Mouse (Mus musculus): ENCODE results near the gene Bmpr1b. TPM values are rescaled to one million over a fixed set of nuclear protein-coding genes. Genes with fewer than 3 reads are reported as not detected.
"Not testable (repeated sequence)": the region's sequence is repeated elsewhere in the genome, so short reads cannot be mapped to it uniquely, and the experiment has no call there.

Bmpr1b gene
- not detected in 2 replicates for total RNA-seq (2017)

DNA sequence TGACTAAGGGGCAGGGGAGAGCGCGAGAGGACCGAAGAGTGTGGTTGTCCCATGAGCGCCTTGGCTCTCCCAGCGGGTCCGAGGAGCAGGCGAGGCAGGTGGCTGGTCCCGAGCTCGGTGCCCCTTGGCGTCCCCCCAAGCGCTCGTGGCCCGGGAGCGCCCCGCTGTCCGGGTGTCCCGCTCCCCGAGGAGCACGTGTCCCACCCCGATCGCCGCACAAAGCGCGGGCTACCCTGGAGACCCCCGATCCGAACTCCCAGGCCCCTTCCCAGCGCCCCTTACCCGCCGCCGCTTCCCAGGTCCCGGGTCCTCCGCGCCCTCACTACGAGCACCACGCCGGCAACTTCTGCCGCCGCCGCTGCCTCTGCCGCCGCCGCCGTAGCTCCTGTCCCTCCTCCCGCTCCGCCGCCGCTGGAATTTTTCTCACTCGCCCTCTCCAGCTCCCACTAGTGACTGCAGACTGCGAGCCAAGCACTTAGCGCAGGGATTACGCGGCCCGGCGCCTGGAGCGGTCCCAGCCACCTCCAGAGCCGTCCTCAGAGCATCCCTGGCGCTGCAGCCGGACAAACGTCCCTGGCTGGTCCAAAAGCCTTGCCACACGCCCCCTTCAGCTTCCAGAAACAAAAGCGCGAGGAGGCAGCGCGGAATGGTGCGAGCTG is at the start of gene Bmpr1b:
TSS of gene Bmpr1b (minus strand) at position 563 of the 659 bp plus-strand sequence.
- ATAC-seq (replicated peaks in 1 of 2; ENCODE audit: insufficient read depth in 1 of 2, low FRiP score in 2 of 2, low TSS enrichment in 1 of 2, low read depth in 1 of 2, poor library complexity in 2 of 2, severe bottlenecking in 2 of 2) = peak; percentile 30 to 44; a peak in 2 of 4 replicates

DNA sequence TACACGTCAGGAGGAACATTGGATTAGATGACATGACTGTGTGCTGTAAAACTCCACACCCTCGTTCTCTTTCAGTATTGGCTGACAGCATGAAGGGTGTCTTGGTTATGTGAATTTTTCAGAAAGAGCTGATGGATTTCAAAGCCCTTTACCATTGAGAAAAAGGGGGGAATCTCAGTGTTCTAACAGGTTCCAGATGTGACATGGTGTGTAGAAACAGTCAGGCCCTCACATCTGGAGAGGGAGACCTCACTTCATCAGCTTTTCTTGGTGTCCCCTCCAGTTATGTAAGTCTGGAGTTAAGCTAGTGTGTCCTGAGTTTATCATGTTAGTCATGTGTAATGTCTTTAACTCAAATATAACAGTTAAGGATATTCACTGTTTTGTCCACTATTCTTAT is 43.6 kb upstream of the Bmpr1b start:
- no peak for ATAC-seq (replicated peaks in 1 of 2; ENCODE audit: insufficient read depth in 1 of 2, low FRiP score in 2 of 2, low TSS enrichment in 1 of 2, low read depth in 1 of 2, poor library complexity in 2 of 2, severe bottlenecking in 2 of 2)

DNA sequence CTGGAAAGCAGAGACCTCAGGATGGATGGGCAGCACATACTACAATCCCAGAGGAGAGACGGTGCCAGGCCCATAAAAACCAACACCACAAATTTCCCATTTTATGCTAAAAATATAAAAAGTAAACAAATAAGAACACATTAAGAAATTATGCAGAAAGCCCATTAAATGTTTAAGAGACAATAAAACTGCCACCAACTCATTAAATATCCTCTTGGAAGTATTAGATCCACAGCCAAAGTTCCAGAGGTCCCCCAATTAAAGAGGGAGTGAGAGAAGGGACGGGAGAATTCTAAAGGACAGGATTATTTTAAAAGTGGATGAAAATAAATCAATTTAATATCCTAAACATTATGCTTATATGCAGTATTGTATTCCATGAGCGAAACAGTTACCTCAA is 43.0 kb upstream of the Bmpr1b start:
- no peak for ATAC-seq (replicated peaks in 1 of 2; ENCODE audit: insufficient read depth in 1 of 2, low FRiP score in 2 of 2, low TSS enrichment in 1 of 2, low read depth in 1 of 2, poor library complexity in 2 of 2, severe bottlenecking in 2 of 2)

DNA sequence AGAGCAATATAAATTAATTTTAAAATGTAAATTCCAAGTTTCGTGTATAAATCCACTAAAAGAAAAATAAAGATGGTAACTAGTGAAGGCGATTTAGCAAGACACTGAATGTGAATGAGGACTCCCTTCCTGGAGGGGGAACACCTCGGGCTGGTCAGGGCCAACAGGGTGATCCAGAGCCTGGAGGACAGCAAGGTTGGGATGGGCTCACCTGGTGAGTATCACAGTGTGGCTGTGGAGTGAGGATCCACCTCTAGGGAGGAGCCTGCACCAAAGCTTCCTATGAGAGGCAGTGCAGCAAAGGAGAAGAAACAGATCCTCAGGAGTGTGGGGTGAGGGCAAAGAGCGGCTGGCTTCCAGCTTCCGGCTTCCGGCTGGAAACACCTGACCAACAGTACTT is 40.8 kb upstream of the Bmpr1b start:
- no peak for ATAC-seq (replicated peaks in 1 of 2; ENCODE audit: insufficient read depth in 1 of 2, low FRiP score in 2 of 2, low TSS enrichment in 1 of 2, low read depth in 1 of 2, poor library complexity in 2 of 2, severe bottlenecking in 2 of 2)

DNA sequence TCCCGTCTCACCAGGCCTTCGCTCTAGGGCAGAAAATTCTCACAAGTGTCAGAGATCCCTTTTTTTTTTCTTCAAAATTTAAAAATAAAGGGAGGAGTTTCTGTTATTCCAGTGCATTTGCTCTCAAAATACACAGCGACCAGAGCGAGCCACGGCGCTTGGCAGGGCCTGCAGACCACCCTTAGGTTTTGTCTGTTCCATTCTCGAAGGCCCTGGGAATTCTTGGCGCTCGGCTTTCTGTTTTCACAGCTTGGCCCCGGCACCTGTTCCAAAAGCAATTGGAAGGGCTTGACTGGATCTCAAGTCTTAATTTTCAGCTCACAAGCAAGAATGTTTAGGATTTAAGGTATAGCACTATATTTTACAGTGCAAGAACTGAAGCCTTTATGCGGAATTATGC is 39.8 kb upstream of the Bmpr1b start:
- no peak for ATAC-seq (replicated peaks in 1 of 2; ENCODE audit: insufficient read depth in 1 of 2, low FRiP score in 2 of 2, low TSS enrichment in 1 of 2, low read depth in 1 of 2, poor library complexity in 2 of 2, severe bottlenecking in 2 of 2)

DNA sequence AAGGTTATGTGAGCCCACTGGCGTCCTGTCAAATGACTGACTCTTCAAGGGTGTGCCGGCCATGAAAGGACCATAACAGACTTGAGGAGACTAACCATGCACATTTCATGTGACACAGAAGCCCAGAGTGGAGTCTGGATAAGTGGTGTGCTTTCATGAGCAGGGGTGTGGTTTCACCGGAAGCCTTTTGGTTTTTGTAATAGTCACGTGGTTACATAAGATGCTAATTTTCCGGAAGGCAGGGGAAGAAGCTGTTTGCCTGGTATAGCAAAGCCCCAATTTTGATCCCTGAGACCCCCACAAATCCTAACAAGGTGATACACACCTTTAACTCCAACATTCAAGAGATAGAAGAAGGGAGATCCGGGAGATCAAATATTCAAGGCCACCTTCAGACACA is 38.3 kb upstream of the Bmpr1b start:
- ATAC-seq (replicated peaks in 1 of 2; ENCODE audit: insufficient read depth in 1 of 2, low FRiP score in 2 of 2, low TSS enrichment in 1 of 2, low read depth in 1 of 2, poor library complexity in 2 of 2, severe bottlenecking in 2 of 2) = 0 out of 4 replicates have a peak, but pooled peaks of 1 of the 2 experiments have one; percentile 12

DNA sequence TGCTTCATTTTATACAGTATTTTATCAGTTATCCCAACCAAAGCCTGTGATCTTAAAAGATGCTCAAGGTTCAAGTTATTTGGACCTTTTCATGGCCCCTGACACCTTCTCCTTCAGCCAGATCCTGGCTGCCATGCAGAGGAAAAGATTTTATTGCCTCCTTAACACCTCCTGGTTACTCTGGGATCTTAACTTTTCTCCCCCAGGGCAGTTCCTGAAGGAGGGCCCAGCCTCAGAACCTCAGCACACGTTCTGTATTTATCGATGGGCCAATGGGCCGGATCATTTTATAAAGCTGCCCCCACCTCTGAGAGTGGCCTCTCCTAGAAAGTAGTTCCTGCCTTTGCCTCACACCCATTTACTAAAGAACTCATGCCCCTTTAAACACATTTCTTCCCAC is 37.1 kb upstream of the Bmpr1b start:
- no peak for ATAC-seq (replicated peaks in 1 of 2; ENCODE audit: insufficient read depth in 1 of 2, low FRiP score in 2 of 2, low TSS enrichment in 1 of 2, low read depth in 1 of 2, poor library complexity in 2 of 2, severe bottlenecking in 2 of 2)

DNA sequence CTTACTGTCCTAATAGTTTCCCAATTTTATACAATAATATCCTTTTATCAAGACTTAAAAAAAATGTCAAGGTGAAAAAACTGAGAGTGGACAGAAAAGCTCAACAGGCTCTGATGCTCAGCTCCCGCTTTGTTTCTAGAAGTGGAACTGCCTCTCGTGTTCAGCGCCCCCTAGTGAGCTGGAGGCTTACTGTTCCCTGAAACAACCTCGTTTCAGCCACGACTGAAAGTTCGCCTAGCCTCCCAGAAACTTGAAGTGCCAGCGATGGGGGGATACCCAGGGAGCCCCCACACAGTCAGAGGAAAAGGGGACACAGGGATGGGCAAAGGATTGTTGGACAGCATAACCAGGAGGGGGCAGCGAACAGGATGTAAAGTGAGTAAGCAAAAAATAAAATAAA is 26.9 kb upstream of the Bmpr1b start:
- no peak for ATAC-seq (replicated peaks in 1 of 2; ENCODE audit: insufficient read depth in 1 of 2, low FRiP score in 2 of 2, low TSS enrichment in 1 of 2, low read depth in 1 of 2, poor library complexity in 2 of 2, severe bottlenecking in 2 of 2)

DNA sequence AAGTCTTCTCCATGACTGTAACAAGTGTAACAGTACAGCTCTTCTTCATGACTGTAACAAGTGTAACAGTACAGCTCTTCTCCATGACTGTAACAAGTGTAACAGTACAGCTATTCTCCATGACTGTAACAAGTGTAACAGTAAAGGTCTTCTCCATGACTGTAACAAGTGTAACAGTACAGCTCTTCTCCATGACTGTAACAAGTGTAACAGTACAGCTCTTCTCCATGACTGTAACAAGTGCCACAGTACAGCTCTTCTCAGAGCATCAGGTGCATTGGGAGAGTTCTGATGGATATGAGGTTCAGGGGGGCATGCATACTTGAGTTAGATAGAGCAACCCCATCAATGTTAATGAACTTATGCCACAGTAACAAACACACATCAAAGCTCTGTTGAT is 22.4 kb upstream of the Bmpr1b start:
- ATAC-seq (replicated peaks in 1 of 2; ENCODE audit: insufficient read depth in 1 of 2, low FRiP score in 2 of 2, low TSS enrichment in 1 of 2, low read depth in 1 of 2, poor library complexity in 2 of 2, severe bottlenecking in 2 of 2) = not testable (repeated sequence)

DNA sequence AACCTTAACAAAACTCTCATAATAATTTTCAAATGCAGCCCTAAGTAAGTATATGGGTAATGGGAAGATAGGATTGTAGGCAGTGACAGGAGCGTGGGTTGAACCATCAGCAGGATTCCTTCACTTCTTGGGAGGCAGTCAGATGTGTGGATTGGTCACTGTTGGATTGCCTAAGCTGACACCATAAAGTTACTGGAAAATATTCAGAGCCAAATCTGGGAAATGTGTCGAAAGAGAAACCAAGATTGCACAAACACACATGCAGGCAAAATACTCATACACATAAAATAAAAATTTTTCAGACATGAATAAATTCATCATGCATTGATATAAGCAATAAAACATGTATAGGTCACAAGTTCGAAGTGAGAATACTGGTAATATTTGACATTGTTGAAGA is 17.3 kb upstream of the Bmpr1b start:
- ATAC-seq (replicated peaks in 1 of 2; ENCODE audit: insufficient read depth in 1 of 2, low FRiP score in 2 of 2, low TSS enrichment in 1 of 2, low read depth in 1 of 2, poor library complexity in 2 of 2, severe bottlenecking in 2 of 2) = no peak

DNA sequence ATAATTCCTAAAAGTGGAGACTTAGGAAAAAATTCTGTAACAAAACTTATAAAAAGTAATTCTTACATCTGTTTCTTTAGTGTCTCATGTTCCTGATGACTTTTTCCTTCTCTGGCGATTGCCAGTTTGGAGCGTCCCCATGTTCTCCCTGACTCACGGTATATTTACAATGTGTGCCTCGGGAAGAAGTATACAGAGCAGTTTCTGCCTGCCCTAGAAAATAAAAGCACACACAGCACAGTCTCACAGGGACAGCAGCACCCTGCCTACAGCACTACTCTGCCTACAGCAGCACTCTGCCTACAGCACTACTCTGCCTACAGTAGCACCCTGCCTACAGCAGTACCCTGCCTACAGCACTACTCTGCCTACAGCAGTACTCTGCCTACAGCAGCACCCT is 4.8 kb upstream of the Bmpr1b start:
- no peak for ATAC-seq (replicated peaks in 1 of 2; ENCODE audit: insufficient read depth in 1 of 2, low FRiP score in 2 of 2, low TSS enrichment in 1 of 2, low read depth in 1 of 2, poor library complexity in 2 of 2, severe bottlenecking in 2 of 2)

DNA sequence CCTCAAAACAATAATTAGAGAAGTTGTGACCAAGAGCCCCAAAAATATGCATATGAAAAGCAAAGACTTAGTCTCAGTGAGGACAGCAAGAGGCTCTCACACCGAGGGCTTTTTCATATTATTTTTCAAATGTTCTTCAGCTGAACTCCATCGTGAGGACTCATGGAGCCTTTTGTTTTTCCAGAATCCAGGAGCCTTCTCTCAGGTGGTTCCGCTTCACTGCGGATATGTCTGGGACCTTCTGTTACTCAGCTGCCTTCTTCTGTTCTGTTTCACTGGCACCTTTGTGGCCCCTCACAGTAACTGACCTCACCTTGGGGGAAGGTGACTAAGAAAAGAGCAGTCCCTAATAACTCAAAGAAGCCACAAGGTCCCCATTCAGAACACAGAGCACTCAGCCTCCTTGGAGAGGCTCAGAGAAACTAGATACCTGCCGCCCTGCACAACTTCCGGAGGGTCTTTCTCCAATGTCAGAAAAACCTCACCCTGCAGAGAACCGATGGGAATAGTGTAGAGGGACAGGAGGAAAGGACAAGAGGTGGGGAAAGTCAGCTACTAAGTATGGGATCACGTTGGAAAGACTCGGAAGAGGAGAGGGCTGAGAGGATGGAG is 868 bp downstream of the Bmpr1b start:
- ATAC-seq (replicated peaks in 1 of 2; ENCODE audit: insufficient read depth in 1 of 2, low FRiP score in 2 of 2, low TSS enrichment in 1 of 2, low read depth in 1 of 2, poor library complexity in 2 of 2, severe bottlenecking in 2 of 2) = no peak

DNA sequence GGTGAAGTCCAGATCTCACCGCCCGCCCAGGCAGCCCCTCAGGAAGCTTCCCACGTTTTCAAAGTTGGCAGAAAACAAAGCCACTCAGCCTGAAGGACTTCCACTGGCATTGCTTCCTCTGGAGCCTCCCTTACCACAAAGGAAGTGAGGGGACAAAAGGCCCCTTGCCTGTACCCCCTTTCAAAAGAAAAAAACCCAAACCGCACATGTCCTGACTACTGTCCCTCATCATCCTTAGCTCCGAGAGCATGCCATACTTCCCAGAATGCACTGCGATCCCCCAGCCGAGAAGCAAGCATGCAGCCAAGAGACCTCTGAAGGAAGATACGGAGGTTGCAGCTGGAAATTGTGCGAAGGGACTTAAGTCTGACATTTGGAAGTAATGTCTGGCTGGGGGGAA is 4.2 kb downstream of the Bmpr1b start:
- peak; percentile 33 to 58; a peak in 3 of 4 replicates for ATAC-seq (replicated peaks in 1 of 2; ENCODE audit: insufficient read depth in 1 of 2, low FRiP score in 2 of 2, low TSS enrichment in 1 of 2, low read depth in 1 of 2, poor library complexity in 2 of 2, severe bottlenecking in 2 of 2)

DNA sequence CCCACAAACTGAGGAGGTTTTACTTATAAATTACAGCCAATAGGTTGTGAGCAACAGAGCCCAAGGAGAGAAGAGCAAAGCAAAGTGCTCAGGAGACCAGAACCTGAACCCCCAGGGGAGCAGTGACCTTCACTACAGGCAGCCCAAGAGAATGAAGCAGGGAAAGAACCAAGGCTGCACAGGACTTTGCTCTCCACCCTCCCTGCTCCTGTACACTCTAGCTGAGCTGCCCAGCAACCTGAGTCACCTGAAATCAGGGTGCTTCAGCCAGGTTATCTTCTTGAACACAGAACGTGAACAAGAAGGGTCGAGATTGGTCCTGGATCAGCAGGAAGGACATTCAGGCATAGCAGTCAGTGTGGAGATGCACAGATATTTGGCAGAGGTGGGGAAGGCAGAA is 5.3 kb downstream of the Bmpr1b start:
- ATAC-seq (replicated peaks in 1 of 2; ENCODE audit: insufficient read depth in 1 of 2, low FRiP score in 2 of 2, low TSS enrichment in 1 of 2, low read depth in 1 of 2, poor library complexity in 2 of 2, severe bottlenecking in 2 of 2) = no peak

DNA sequence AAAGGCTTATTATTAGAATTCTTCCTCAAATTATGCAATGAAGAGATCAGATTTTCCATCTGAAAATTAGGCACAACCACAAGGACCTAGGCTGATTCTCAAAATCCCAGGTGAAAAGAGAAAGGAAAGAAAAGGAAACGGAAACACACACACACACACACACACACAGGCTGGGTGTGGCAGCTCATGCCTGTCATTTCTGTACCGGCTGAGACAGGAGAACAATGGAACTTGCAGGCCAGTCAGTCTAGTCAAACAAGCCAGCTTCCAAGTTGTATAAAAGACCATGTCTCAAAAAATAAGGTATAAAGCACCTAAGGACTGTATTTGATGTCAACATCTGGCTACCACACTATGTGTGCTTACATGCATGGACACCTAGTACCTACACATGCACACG is 7.8 kb downstream of the Bmpr1b start:
- no peak for ATAC-seq (replicated peaks in 1 of 2; ENCODE audit: insufficient read depth in 1 of 2, low FRiP score in 2 of 2, low TSS enrichment in 1 of 2, low read depth in 1 of 2, poor library complexity in 2 of 2, severe bottlenecking in 2 of 2)

DNA sequence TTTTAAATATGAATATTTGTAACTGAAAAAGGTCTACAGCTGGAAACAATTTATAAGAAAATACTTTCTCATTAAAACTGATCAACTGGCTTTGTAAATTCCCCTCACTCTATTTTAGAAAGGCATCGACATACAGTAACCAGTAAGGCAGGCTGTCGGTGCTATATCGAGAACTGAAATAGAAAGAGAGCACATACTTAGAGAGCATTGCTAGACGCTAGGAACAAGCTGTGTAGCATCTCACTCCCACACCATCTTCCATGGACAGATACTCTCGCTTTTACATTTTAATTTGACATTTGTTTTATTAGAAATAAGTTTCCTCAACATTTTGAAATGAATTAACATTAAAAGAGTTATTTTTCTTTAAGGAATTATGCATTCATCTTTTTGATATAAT is 17.2 kb downstream of the Bmpr1b start:
- ATAC-seq (replicated peaks in 1 of 2; ENCODE audit: insufficient read depth in 1 of 2, low FRiP score in 2 of 2, low TSS enrichment in 1 of 2, low read depth in 1 of 2, poor library complexity in 2 of 2, severe bottlenecking in 2 of 2) = no peak

DNA sequence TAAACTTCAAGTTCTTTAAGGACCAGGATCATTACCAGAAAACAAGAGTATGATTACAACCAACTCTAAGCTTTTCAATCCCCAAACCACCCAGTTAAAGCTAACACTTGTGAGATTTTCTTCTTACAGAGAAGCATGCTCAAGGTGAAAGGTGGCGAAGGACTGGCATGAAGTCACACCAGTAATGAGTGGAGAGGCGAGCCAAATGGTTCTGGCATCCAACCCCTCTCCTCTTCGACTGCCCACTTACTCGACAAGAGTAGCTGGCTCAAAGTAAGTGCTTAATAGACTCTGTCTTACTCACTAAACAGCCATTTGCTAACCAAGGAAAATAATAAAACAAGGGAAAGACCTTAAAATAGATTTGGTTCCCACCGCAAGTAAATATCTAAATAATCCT is 30.4 kb downstream of the Bmpr1b start:
- no peak for ATAC-seq (replicated peaks in 1 of 2; ENCODE audit: insufficient read depth in 1 of 2, low FRiP score in 2 of 2, low TSS enrichment in 1 of 2, low read depth in 1 of 2, poor library complexity in 2 of 2, severe bottlenecking in 2 of 2)

DNA sequence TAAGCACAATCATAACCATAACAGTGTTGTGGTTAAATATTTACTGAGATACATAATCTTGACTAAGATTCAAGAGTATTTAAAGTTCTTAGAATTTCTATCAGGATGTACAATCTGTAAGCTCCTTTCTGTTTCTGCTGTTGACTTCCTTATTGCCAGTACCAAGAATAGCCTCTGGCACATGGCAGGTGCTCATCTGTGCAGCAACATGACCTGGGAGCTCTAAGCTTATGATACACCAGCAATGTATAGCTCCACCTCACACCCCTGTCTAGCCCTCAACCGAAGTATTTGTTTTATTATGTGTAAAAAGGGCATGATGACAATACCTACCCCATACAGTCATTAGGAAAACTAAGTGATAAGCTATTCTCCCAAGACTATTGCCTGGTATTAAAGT is 42.8 kb downstream of the Bmpr1b start:
- ATAC-seq (replicated peaks in 1 of 2; ENCODE audit: insufficient read depth in 1 of 2, low FRiP score in 2 of 2, low TSS enrichment in 1 of 2, low read depth in 1 of 2, poor library complexity in 2 of 2, severe bottlenecking in 2 of 2) = no peak

DNA sequence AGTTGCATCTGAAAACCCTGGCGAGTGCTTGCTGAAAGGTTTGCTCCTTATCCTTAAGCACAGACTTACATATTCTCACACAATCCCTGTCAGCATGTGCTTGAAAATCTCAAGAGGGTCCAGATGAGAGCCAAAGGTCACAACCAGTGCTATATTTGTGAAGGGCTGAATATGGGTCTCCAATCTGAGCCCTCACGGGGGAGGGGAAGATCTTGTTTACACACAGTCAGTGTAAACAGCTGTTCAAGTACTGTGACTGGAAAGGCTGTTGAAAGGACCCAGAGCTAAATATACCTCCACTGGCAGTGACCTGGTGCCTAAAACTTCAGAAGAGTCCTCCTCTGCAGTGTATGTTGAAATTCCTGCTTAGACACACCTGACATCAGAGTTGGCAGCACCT is 43.7 kb downstream of the Bmpr1b start:
- ATAC-seq (replicated peaks in 1 of 2; ENCODE audit: insufficient read depth in 1 of 2, low FRiP score in 2 of 2, low TSS enrichment in 1 of 2, low read depth in 1 of 2, poor library complexity in 2 of 2, severe bottlenecking in 2 of 2) = no peak

Measured in hematopoietic stem cell, adult 5-6 weeks (primary cell).